Mouse (Mus musculus) heart, embryonic 13.5 days (tissue): ENCODE results near the gene Hyls1. TPM values are rescaled to one million over a fixed set of nuclear protein-coding genes. Genes with fewer than 3 reads are reported as not detected.
"Not testable (repeated sequence)": the region's sequence is repeated elsewhere in the genome, so short reads cannot be mapped to it uniquely, and the experiment has no call there.

Experiments
- ATAC-seq: fragments of 200-750 bp; cut with Nextera tagmentation; 2 replicates; pipeline ENCODE4 v1.8.0; 2017; ENCODE audit warnings: moderate TSS enrichment; ENCODE audit not compliant: insufficient number of reproducible peaks, low FRiP score, low TSS enrichment; ENCODE audit errors: extremely low read depth
- H3K27ac ChIP-seq: fragments of 300-500 bp; sonication (generic); replicated peaks from 2 replicates; pipeline ENCODE4 v1.5.1; 2015; ENCODE audit warnings: moderate library complexity, mild to moderate bottlenecking, inconsistent platforms
- H3K27me3 ChIP-seq: fragments of 300-500 bp; sonication (generic); replicated peaks from 2 replicates; pipeline ENCODE4 v1.6.1; 2015; ENCODE audit warnings: mild to moderate bottlenecking, inconsistent platforms
- H3K36me3 ChIP-seq: fragments of 300-500 bp; sonication (generic); 2 replicates; pipeline ENCODE4 v1.6.1; 2015; ENCODE audit warnings: mild to moderate bottlenecking, inconsistent platforms
- H3K4me1 ChIP-seq: fragments of 300-500 bp; sonication (generic); 2 replicates; pipeline ENCODE4 v1.6.1; 2015; ENCODE audit warnings: inconsistent platforms
- H3K4me2 ChIP-seq: fragments of 300-500 bp; sonication (generic); 2 replicates; pipeline ENCODE4 v1.6.1; 2015; ENCODE audit warnings: inconsistent platforms, mild to moderate bottlenecking, moderate library complexity
- H3K4me3 ChIP-seq: fragments of 300-500 bp; sonication (generic); 2 replicates; pipeline ENCODE4 v1.5.1; 2015; ENCODE audit warnings: moderate library complexity, mild to moderate bottlenecking, inconsistent platforms
- H3K9ac ChIP-seq: fragments of 300-500 bp; sonication (generic); 2 replicates; pipeline ENCODE4 v1.6.1; 2015; ENCODE audit warnings: inconsistent platforms, mild to moderate bottlenecking, moderate library complexity
- H3K9me3 ChIP-seq: fragments of 300-500 bp; sonication (generic); 2 replicates; pipeline ENCODE4 v1.6.1; 2016; ENCODE audit warnings: inconsistent platforms
- WGBS: fragments of 180-500 bp; shearing (Covaris S2); methylation state at CpG from one replicate; pipeline ENCODE4 v1.1.7; 2015; ENCODE audit warnings: mixed read lengths; 5-methylcytosine and 5-hydroxymethylcytosine counted together
- polyA plus RNA-seq: library from polyadenylated mRNA; unstranded; fragments of >200 nt; fragmentation: Nextera tagmentation; extraction: Ambion mirVana; gene quantifications from 2 replicates; pipeline ENCODE4 v1.2.1, GENCODE M21; 2015

The Hyls1 gene
- polyA plus RNA-seq: 11.5 and 13.2 TPM in 2 replicates

GRCm38 (mm10) chr9:35569571-35570534 lies at the start of gene Hyls1, which contains the start of gene Pate2:
Gene Hyls1 (minus strand): TSS chr9:35570398.
Gene Pate2 (plus strand): TSS chr9:35570284.
- H3K27me3 ChIP-seq: peaks cover 19% of the 10 kb centered on the region
- H3K4me1 ChIP-seq: peaks cover 38% of the 10 kb centered on the region
- no peaks in the 10 kb centered on the region for H3K9me3 ChIP-seq
- WGBS: under 1% methylated on average over 86 of the region's 86 CpGs
- H3K4me2 ChIP-seq: peak within 1 kb of the TSS; percentile 81
- H3K9ac ChIP-seq: peak within 1 kb of the TSS; percentile 87
- peak within 1 kb of the TSS; percentile 71 for H3K4me3 ChIP-seq
- peaks cover 34% of the 10 kb centered on the region for H3K36me3 ChIP-seq
- peak within 1 kb of the TSS; percentile 90 for H3K27ac ChIP-seq
- ATAC-seq: peak; percentile 95

GRCm38 (mm10) chr9:35616784-35617183 lies 46.6 kb upstream of the Hyls1 start:
- H3K4me1 ChIP-seq, H3K4me2 ChIP-seq, H3K27me3 ChIP-seq, H3K36me3 ChIP-seq, H3K9me3 ChIP-seq, ATAC-seq, H3K4me3 ChIP-seq, H3K9ac ChIP-seq, H3K27ac ChIP-seq: not testable (repeated sequence)
- WGBS: 58% methylated on average over 2 of the region's 2 CpGs

GRCm38 (mm10) chr9:35614005-35614404 lies 43.8 kb upstream of the Hyls1 start:
- H3K4me3 ChIP-seq: no peak overlapping the region
- no peak overlapping the region for H3K27ac ChIP-seq
- no peak for ATAC-seq
- H3K9me3 ChIP-seq: no peaks in the 10 kb centered on the region
- 23% methylated on average over 2 of the region's 2 CpGs for WGBS
- H3K9ac ChIP-seq: no peak overlapping the region
- no peaks in the 10 kb centered on the region for H3K36me3 ChIP-seq
- H3K4me2 ChIP-seq: no peak overlapping the region
- no peaks in the 10 kb centered on the region for H3K4me1 ChIP-seq
- peaks cover 4% of the 10 kb centered on the region; the same call in 1 of the 2 replicates for H3K27me3 ChIP-seq

GRCm38 (mm10) chr9:35611841-35612240 lies 41.6 kb upstream of the Hyls1 start, which contains the start of gene Pate4:
Gene Pate4 (minus strand): TSS chr9:35611941.
- no peak within 1 kb of the TSS for H3K27ac ChIP-seq
- no peak for ATAC-seq
- no peak within 1 kb of the TSS for H3K9ac ChIP-seq
- no peaks in the 10 kb centered on the region for H3K9me3 ChIP-seq
- peaks cover 4% of the 10 kb centered on the region; the same call in 1 of the 2 replicates for H3K27me3 ChIP-seq
- H3K36me3 ChIP-seq: no peaks in the 10 kb centered on the region
- 87% methylated on average over 1 of the region's 1 CpGs for WGBS
- H3K4me3 ChIP-seq: no peak within 1 kb of the TSS
- no peaks in the 10 kb centered on the region for H3K4me1 ChIP-seq
- no peak within 1 kb of the TSS for H3K4me2 ChIP-seq

- H3K9me3 ChIP-seq: no peaks in the 10 kb centered on the region
- no peak for ATAC-seq
- H3K27ac ChIP-seq: no peak overlapping the region
- H3K27me3 ChIP-seq: no peaks in the 10 kb centered on the region
- H3K36me3 ChIP-seq: no peaks in the 10 kb centered on the region
- no peak overlapping the region for H3K4me3 ChIP-seq
- no peak overlapping the region for H3K4me2 ChIP-seq
- no peak overlapping the region for H3K9ac ChIP-seq
- 63% methylated on average over 8 of the region's 8 CpGs for WGBS
- no peaks in the 10 kb centered on the region for H3K4me1 ChIP-seq
Observed at GRCm38 (mm10) chr9:35607647-35608405, 37.6 kb upstream of the Hyls1 start.

GRCm38 (mm10) chr9:35592903-35593302 lies 22.7 kb upstream of the Hyls1 start:
- H3K9ac ChIP-seq: no peak overlapping the region
- no peak overlapping the region for H3K4me2 ChIP-seq
- no peaks in the 10 kb centered on the region for H3K4me1 ChIP-seq
- no peak overlapping the region for H3K27ac ChIP-seq
- no peak for ATAC-seq
- H3K36me3 ChIP-seq: no peaks in the 10 kb centered on the region
- no peaks in the 10 kb centered on the region for H3K27me3 ChIP-seq
- no peak overlapping the region for H3K4me3 ChIP-seq
- peaks cover 11% of the 10 kb centered on the region; the same call in 1 of the 2 replicates for H3K9me3 ChIP-seq
- WGBS: 15% methylated on average over 2 of the region's 2 CpGs

GRCm38 (mm10) chr9:35587674-35588073 lies 17.5 kb upstream of the Hyls1 start:
- no peaks in the 10 kb centered on the region for H3K4me1 ChIP-seq
- no peaks in the 10 kb centered on the region for H3K36me3 ChIP-seq
- no peak for ATAC-seq
- 39% methylated on average over 1 of the region's 1 CpGs for WGBS
- no peak overlapping the region for H3K4me2 ChIP-seq
- H3K9ac ChIP-seq: no peak overlapping the region
- H3K27me3 ChIP-seq: no peaks in the 10 kb centered on the region
- H3K27ac ChIP-seq: no peak overlapping the region
- H3K4me3 ChIP-seq: no peak overlapping the region
- peaks cover 5% of the 10 kb centered on the region; the same call in 1 of the 2 replicates for H3K9me3 ChIP-seq

GRCm38 (mm10) chr9:35574416-35574815 lies 4.2 kb upstream of the Hyls1 start:
- H3K4me3 ChIP-seq: peak overlapping the region; percentile 46
- peaks cover 24% of the 10 kb centered on the region for H3K27me3 ChIP-seq
- no peaks in the 10 kb centered on the region for H3K9me3 ChIP-seq
- peak overlapping the region; percentile 66 for H3K9ac ChIP-seq
- H3K36me3 ChIP-seq: no peaks in the 10 kb centered on the region
- H3K27ac ChIP-seq: no peak overlapping the region
- peaks cover 11% of the 10 kb centered on the region for H3K4me1 ChIP-seq
- no peak for ATAC-seq
- 3% methylated on average over 32 of the region's 32 CpGs for WGBS
- H3K4me2 ChIP-seq: peak overlapping the region; percentile 70

GRCm38 (mm10) chr9:35570663-35571062 lies 465 bp upstream of the Hyls1 start:
- Histone ChIP-seq H3K9me3 (no peaks in the 10 kb centered on the region), H3K4me1 (peaks cover 30% of the 10 kb centered on the region), H3K27me3 (peaks cover 24% of the 10 kb centered on the region), H3K9ac (peak overlapping the region; percentile 87), H3K27ac (peak overlapping the region; percentile 90), H3K4me2 (peak overlapping the region; percentile 81), H3K4me3 (peak overlapping the region; percentile 71), H3K36me3 (peaks cover 26% of the 10 kb centered on the region)
- ATAC-seq: no peak
- WGBS: 12% methylated on average over 5 of the region's 5 CpGs

- H3K4me2 ChIP-seq: peak overlapping the region; percentile 81
- peaks cover 43% of the 10 kb centered on the region for H3K36me3 ChIP-seq
- H3K9me3 ChIP-seq: no peaks in the 10 kb centered on the region
- peaks cover 40% of the 10 kb centered on the region for H3K4me1 ChIP-seq
- no peak for ATAC-seq
- no peak overlapping the region for H3K4me3 ChIP-seq
- H3K27ac ChIP-seq: no peak overlapping the region
- peaks cover 4% of the 10 kb centered on the region; the same call in 1 of the 2 replicates for H3K27me3 ChIP-seq
- H3K9ac ChIP-seq: peak overlapping the region; percentile 33; the same call in 1 of the 2 replicates
- 84% methylated on average over 3 of the region's 3 CpGs for WGBS
Observed at GRCm38 (mm10) chr9:35567995-35568394, 2.2 kb downstream of the Hyls1 start.
